Mouse (Mus musculus) urinary bladder, postnatal 10 days (tissue): ENCODE measurements around the gene Chst11.

Experiments
- DNase-seq: peaks from one replicate; pipeline ENCODE4 v3.0.0; 2022; ENCODE audit warnings: low spot score

Gene Chst11

DNA sequence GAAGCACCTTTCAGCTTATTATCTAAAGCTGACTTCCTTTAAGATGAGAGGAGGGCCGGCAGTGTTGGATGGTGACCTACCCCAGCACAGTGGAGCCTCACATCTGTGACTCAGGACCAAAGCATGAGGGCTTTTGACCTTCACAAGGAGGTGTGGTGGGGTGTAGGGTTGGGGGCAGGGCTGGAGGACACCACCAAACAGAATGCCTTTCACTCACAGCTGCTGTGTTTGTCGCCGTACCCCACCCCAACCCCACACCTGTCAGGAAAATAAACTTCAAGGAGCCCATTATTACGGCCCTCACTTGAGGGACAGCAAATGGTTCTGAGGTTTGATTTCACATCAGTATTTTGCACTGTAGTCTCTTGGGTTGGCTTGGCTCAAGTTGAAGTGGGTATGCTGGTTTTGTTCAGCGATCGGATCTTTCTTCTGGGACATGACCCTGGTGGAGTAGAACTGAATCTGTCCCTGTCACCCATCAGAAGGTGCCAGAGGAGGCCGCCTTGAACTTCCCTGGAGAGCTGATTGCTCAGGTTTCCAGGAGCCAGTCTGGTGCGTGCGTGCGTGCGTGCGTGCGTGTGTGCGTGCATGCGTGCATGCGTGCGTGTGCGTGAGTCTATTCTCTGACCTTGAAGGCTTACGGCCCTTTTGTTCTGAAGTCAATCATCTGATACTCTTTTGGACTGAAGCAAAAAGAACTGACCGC lies 51.2 kb downstream of the Chst11 start:
- DNase-seq: no peak

DNA sequence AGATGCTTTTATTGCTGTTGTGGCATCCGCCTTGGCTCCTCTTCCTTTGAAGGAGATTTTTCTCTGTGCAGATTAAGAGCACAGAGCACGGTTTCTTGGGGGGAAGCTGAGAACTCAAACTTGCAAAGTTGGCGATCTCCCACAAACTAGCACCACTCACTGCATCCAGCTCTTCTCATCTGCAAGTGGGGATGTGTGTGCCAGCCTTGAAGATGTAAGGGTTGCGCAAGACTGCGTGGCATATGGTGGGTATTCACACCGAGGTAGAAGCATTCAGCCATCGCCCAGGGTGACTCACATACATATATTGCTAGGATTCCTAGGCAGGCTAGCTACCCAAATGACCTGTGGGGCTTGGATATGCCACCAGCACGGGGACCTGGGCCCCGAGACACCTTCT lies 52.9 kb downstream of the Chst11 start:
- DNase-seq: no peak

DNA sequence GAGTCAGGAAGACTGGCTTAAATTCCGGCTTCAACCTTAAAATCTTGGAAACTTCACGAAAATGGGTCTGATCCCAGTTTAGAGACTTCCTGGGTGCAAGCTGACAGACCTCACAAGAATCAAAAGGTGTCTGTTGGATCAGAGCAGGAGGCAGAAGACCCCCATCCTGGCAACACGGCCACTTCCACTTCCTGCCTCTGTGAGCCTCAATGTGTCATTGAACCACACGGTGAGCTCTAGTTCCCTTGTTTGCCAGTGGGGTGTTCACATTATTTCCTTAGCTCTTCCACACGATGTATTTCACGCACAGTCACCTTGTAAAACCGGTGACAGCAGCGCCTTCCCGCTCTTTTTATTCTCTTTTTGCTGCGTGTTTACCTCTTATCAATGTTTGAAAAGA lies 54.1 kb downstream of the Chst11 start:
- DNase-seq: no peak

DNA sequence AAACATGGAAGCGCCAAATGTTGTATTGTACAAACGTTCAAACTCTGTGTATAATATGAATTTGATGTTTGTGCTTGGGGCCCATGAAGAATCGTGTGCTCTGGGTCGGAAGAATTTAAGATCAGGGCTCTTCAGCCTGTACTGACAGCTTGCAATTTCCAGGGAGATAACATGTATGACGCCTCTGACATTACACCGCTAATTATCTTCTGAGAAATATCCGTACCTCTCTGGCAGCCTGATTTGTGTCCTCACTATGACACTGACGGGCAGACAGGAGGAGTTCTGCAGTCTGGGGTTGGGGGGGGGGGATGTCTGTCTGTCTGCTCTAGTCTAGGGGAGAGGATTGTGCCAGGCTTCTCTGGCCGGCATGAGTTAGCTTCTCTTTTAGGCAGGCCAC lies 56.6 kb downstream of the Chst11 start:
- DNase-seq: no peak

DNA sequence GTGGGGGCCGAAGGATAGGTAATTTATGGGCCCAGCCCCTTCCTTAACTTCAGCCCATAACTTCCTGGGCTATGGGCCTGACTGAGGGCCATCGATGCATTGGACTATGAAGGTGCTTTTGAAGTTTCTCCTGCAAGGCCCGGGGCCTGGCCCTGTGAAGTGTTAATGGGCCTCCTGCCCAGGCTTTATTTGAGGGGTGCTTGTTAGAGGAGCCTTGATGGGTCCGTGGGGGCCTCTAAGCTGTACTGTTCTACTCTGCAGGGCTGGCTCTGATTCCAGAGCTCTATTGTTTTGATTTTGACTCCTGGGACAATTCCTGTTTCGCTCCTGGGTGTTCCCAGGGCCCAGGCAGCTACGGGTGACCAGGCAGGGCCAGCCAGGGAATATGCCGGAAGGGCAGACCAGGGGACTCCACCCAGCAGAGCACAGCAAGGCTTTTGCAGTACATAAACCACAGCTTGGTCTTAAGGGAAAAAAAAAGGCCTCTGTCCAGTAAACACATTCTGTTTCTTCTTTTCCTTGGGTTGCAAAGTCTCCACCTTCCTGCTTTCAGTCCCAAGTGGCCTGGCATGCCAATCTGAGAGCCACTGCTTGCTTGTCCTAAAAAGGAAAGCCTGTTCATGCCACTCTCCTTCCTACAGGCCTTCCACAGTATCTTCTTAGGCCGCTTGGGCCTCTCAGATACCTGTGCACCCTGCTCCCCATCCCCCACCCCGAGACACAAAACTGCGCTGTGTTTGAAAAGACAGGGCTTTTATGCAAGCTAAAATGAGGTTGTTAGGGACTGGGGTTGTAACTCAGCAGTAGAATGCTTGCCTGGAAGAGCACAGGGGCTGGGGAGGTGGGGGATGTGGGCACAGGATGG lies 57.5 kb downstream of the Chst11 start:
- no peak for DNase-seq

DNA sequence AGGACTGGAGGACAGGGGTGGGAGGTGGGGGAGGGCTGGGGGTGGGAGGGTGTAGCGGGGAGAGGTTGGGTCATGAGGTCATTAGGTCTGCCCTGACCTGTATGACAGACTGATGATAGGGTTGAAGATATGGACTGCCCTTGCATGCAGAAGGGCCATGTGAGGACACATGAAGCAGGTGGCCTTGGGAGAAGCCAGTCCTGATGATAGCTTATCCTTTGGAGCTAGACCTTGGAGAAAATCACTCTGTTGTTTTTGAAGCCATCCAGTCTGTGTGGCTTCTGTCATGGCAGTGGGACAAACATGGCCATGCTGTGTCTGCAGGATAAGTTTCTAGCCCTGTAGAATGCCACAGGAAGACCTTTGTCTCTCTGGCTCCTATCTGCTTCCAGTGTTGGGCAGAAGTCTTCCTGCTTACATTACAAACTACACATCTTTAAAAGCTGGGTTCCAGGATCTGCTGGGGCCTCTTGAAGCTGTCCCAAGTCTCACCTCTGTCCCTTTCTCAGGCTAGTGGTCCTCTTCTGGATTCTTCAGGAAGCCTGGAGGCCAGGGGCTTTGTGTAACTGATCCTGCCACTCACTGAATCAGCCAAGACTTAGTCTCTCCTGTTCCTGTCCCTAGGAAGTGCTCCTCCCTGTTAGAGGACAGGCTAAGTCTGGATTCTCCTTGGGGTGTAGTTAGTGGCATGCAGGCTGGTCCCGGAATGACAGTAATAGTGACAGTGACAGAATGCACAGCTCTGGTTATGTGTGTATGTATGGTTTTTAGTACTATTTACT lies 58.4 kb downstream of the Chst11 start:
- DNase-seq: no peak

DNA sequence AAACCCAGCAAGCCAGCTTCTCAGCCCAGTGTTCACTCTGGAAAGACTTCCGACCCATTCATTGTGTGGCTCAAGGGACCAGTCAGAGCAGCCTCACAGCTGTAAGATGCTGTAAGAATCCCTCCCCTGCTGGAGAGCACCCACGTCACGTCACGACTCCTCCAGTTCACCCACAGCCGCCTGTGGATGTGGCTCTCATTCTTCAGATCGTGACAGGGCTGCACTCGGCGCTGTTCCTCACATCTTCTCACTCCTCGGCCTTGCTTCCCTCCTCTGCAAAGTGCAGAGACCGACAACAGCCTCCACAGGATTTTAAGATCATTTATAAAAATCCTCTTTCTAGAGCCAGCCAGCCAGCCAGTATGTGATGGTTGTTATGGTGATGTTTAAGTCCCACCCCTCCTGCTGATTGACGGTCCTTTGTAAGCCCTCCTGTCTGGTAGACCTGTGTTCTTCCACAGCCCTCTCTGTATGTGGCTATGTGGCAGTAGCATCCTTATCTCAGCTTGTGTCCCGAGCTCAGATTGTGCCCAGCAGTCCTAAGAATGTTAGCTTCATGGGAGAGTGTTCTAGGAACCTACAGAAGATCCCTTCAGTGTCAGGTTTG lies 64.0 kb downstream of the Chst11 start:
- no peak for DNase-seq

DNA sequence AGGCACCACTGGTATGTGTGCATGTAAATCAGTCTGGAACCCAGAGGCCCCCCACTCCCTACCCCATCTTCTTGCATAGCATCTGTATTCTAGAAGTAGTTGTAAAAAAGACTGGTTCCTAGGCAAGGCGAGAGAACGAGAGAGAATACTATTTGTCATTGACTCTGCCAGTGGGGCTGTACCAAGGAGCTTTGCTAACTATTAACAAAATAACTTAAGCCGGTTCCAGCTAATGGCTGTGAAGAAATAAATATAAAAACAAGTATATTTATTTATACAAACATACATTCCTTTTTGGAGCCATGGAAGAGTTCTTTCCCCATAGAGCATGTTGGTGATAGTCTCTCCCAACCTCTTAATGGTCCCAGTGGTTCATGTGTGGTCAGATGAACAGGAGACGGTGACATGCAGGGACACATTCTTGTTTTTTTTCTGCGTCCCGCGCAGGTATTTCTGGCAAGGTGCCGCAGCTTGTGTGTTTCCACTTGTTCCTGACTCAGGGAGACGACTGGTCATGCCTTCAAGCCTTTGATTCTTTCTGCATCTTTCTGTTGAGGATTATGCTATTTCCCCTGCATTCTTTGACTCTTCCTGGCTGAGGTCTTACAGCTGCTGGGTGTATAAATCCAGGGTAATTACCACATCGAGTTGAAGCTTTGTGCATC lies 68.7 kb downstream of the Chst11 start:
- DNase-seq: no peak

DNA sequence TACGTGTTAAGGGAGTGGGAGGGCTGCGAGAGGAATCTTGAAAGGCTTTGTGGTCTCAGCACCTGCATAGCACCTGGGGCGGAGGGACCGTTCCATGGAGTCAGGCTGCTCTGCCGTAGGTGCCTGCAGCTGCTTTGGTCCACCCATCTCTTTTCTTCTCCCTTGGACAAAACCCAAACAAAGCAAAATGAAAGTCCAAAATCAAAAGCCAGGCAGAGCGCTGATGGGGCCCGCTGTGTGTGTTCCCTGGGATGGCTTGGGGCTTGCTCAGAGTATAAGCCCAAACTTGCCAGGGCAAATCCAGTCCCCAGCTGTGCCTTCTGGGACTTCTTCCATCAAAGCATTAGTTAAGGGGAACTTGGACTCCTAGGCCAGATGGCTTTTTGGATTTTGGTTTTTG lies 71.0 kb downstream of the Chst11 start:
- no peak for DNase-seq

DNA sequence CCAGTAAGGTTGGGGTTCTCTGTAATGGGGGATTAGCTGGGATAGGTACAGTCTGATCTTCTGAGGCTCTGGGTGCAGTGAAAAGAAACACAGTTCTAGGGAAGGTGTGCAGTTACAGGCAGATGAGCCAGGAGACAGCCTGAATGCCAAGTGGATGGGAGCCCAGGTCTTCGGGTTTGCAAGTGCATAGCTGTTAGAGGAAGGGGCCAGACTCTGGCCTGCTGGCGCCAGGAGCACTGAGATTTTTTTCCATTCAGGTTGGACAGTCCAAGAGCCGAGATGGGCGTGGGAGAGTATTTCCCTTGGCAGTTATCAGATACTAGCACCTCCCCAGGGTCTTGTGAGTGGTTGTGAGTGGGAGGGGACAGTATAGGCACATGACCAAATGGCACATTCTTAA lies 71.6 kb downstream of the Chst11 start:
- DNase-seq: no peak

DNA sequence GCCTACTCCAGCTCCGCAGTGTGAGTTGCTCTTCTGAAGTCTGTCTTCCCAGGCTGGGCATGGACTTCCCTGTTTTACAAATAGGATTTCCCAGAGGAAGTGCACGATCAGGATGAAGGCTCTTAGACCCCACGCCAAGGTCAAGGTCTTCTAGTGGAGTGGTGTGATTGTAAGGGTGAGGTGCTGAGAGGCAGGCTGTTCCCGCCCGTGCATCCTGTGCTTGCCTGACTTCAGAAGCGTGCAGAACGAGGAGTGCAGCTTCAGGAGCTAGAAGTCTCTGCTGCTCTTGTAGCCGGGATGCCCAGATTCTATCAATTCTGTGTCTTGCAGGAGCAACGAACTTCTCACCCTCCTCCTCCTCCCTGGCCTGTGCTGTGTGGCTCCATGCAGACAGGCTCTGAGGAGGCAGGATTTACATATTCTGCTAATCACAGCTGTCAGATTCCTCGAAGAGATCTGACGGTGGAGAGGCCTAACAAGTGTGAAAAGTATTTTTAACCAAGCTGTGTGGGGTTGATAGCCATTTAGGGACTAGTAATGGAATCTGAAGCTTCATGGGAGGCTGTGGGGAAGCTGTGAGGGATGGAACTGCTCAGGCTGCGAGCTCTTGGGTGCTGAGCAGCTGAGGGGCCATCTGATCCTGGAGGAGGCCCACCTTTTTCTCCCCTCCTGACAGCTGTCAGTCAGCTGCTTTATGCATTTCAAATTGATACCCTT lies 74.9 kb downstream of the Chst11 start:
- DNase-seq: no peak

DNA sequence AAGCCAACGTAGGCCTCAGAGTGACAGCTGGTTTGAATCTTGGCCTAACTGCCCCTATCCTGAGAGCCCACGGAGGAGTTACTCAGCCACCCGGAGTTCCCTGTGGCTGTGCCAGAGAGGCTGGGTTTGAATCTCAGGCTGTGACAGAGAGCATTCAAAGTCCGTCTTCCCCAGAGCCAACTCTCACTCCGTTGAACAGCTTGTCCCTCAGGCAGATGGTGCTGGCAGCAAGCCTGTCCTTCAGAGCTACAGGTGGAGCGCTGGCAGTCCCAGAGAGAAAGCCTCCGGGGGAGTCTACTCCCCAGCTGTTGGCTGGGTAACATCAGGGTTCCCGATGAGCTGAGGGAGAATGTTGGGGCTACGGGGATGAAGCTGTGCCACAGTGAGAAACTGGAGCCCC lies 77.0 kb downstream of the Chst11 start:
- no peak for DNase-seq

DNA sequence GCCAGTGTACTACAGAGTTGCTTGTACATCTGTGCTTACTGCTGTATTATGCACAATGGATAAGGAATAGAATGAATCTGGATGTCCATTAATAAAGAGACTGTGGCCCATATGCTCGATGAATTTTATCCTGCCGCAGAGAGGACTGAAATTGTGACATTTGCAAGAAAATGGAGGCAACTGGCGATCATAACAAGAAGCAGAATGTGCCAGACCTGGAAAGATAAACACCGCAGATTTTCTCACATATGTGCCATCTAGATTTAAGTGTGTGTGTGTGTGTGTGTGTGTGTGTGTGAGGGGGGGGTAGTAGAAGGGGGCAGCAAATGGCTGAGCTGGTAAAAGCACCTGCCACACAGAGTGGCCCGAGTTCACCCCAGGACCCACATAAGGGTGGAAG lies 79.5 kb downstream of the Chst11 start:
- no peak for DNase-seq

DNA sequence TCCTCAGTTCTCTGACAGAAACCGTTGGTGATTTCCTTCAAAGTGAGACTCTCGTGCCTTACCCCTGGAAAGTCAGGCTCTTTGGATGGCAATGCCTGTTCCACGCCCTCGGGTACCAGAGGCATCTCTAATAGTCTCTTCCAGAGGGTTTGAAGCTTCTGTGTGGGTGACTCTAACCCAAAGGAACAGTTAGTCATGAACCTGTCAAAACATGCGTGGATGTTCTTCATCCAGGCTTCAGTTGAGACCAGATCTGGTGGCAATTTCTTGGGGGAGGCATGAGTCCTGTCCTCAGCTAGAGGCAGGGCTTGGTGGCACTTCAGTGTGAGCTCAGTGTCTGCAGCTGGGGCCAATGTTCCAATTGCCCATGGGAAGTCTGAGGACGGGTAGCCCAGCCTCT lies 80.9 kb downstream of the Chst11 start:
- DNase-seq: no peak

DNA sequence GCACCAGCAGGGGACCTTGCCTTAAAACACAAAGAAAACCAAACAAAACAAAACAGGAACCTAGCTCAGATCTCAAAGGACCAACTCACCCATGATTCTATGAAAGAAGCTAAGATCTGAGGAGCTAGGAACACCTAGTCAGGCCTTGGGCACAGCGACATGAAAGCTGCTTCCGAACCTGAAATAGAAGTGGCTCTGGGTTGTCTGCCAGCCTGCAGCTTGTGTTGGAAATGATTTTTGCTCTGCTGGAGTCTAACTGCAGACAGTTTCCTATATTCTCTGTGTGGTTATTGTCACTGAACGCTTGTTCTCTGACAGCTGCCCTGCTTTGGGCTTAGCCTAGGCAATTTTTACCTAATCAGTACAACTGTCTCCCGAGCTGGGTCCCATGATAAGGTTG lies 82.0 kb downstream of the Chst11 start:
- no peak for DNase-seq

DNA sequence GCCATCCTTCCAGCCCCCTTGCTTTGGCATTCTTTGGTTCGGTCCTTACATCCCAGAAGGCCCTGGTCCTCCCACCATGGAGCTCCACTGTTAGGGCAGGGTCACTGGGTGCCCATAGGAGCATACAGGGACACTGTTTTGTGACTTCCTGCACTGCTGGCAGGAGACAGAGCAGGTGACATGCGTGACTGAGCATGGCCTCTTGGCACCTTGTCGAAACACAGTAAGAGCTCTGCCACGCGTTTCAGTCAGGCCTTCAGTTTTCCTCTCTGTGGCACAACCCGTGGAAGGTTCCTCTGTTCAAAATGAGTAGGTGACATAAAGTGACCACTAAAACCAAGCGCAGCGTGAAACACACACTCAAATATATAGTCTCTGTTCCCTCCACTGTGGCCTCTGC lies 83.2 kb downstream of the Chst11 start:
- no peak for DNase-seq

DNA sequence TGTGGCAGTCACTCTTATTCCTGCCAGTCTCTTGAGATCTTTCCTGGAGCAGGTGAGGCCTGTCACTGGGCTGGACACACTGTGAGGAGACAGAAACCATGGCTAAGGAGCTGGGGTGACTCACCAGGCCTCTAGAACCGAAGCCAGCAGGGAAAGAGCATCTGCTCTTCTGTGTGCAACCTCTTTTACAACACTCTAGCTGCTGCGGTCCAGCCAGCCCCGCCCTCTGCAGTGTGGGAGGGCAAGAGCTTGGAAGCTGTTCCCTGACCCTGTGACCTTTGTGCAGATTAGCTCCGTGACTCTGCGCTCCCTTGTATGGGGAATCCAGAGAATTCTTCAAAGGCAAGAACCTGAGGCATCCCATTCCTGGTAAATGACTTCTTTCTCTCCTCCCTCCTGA lies 84.5 kb downstream of the Chst11 start:
- DNase-seq: no peak

DNA sequence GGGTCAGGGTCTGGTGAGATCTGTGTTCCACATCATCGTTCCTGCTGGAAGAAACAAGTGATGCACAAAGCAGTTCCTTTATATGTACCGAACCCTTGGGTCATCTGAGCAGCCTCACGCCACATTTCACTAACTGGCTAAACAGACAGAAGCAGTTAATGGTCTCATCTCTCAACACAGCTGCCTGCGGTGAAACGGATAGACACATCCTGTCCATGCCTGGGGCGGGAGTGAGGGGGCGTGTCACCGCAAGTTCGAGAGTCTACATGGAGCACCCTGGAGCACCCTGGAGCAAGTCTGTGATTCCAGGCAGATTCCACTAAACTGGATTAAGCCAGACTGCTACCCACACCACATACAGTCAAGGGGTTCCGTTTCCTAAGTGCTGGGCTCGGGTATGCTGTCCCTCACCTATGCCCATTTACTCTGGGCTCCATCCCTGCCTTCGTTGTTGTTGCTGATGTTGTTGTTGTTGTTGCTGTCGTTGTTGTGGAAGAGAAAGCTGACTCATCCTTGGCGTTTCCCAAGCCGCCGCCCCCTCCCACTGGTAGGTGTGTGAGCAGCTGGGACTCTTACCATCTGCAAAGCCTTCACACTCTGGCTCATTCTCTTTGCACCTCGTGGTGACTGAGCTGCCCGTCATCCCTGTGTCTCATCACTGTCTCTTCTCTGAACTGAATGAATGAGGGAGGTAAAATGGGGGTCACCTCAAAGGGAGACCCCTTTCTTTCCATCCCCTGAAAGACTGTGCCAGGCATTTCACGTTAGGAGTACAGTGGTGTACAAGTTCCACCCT lies 86.7 kb downstream of the Chst11 start:
- no peak for DNase-seq

DNA sequence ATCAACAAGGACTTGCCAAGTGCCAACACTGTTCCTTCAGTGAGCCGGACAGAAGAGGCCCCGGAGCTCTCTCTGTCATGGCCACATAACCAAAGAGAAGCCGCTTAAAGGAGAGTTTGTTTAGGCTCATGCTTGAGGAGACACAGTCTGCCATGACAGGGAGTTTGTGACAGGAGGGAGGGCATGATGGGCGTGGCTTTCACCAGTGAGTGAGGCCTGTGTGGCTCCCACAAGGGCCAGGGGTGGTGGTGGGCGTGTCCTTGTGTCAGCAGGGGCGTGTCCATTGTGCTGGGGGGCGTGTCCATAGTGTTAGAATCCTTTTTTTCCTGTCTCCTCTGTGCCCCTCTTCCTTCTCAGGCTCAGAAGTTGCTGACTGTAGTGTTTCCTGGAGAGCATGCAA lies 87.8 kb downstream of the Chst11 start:
- DNase-seq: no peak

DNA sequence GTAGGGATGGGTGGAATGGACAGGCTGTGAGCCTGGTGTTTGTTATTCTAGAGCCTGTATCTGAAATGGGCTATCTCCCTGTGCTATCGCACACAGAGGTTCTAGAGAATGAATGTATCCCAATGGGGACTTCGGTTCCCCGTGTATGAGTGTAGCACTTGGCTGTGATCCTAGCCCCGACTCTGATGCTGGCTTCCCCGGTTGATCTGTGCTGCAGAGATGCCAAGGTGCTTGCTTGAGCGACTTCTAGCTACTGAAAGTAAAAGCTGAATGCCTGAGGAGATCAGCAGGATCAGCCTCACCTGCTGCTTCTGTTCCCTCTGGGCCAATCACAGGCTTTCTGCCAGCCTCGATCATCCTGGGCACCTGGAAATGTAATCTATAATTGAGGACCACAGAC lies 91.5 kb downstream of the Chst11 start:
- no peak for DNase-seq
